ENCODE assay signal across 14 mouse cellular contexts in the genomic region with DNA sequence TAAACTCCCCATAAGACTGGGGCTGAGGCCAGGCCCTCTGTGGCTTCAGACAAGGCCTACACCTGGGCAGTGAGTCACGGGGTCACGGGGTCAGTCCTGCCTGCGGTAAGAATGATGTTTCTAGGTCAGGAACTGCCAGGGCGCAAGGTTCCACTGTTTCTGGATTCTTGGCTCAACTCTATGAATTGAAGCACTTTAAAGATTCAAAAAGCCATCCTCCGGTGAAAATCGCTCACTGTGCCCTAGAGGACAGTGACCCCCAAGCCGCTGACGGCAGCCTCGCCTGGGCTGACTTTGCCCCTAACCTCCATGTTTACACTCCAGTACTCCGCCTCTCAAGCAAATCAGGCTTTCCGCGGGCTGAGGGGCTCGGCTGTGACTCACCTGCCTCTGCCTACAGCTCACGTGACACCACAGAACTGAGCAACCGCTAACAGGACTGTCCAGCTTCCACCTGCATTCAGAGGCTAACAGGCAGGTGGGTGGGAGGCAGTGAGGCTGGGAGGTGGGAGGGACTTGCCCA. TPM values are rescaled to one million over a fixed set of nuclear protein-coding genes. Genes with fewer than 3 reads are reported as not detected.
DNase-seq lines count a peak whose midpoint lies in the region; ATAC-seq and TF ChIP-seq lines count a peak whose summit lies in the region.
"Had no signal": no experiment of that assay in that cellular context is flagged by ENCODE, and none has a peak within 500 bp of the region (broad histone marks: within the 10 kb centered on the region; RNA-seq: fewer than 3 reads in every experiment).

No protein-coding gene starts in this region.

- peak overlapping the region; percentile 58; the same call in 1 of the 2 replicates for H3K27ac ChIP-seq in hindbrain, embryonic 13.5 days
- H3K27ac ChIP-seq in hindbrain, postnatal 0 days, result no peak overlapping the region
- no peak overlapping the region for H3K27ac ChIP-seq in kidney, postnatal 0 days
- H3K27ac ChIP-seq in midbrain, embryonic 14.5 days (replicated peaks; ENCODE audit: low read depth, low read length), result peak overlapping the region; percentile 95
- H3K27ac ChIP-seq in thymus, adult 2 months (ENCODE audit: control insufficient read depth, insufficient read depth, low read length), result no peak overlapping the region
- H3K27ac ChIP-seq: heart, adult 2 months had no signal

- peaks cover 62% of the 10 kb centered on the region for H3K4me1 ChIP-seq in hindbrain, embryonic 13.5 days (replicated peaks)
- H3K4me1 ChIP-seq in hindbrain, postnatal 0 days (ENCODE audit: insufficient read depth, low read length), result peaks cover 13% of the 10 kb centered on the region
- H3K4me1 ChIP-seq in kidney, postnatal 0 days (replicated peaks; ENCODE audit: insufficient read depth, low read length), result peaks cover 3% of the 10 kb centered on the region; the same call in 1 of the 2 replicates
- peaks cover 60% of the 10 kb centered on the region for H3K4me1 ChIP-seq in midbrain, embryonic 14.5 days (ENCODE audit: control insufficient read depth, insufficient read depth, low read length)
- H3K4me1 ChIP-seq in thymus, adult 2 months (replicated peaks; ENCODE audit: control insufficient read depth, insufficient read depth, low read length), result no peaks in the 10 kb centered on the region

- H3K36me3 ChIP-seq in hindbrain, embryonic 13.5 days, result peaks cover 22% of the 10 kb centered on the region
- 0 out of 2 replicates have a peak, but pooled peaks cover 9% of the 10 kb centered on the region for H3K36me3 ChIP-seq in hindbrain, postnatal 0 days (ENCODE audit: insufficient read depth, low read length)
- no peaks in the 10 kb centered on the region for H3K36me3 ChIP-seq in kidney, postnatal 0 days (ENCODE audit: insufficient read depth, low read length)
- peaks cover 19% of the 10 kb centered on the region; the same call in 1 of the 2 replicates for H3K36me3 ChIP-seq in midbrain, embryonic 14.5 days (ENCODE audit: control insufficient read depth, insufficient read depth, low read length)
- no peaks in the 10 kb centered on the region for H3K36me3 ChIP-seq in thymus, adult 2 months (ENCODE audit: control insufficient read depth, insufficient read depth, low read length)

- no peaks in the 10 kb centered on the region for H3K9me3 ChIP-seq in hindbrain, embryonic 13.5 days
- no peaks in the 10 kb centered on the region for H3K9me3 ChIP-seq in hindbrain, postnatal 0 days (ENCODE audit: low read length)
- H3K9me3 ChIP-seq in kidney, postnatal 0 days (replicated peaks; ENCODE audit: low read length), result no peaks in the 10 kb centered on the region
- H3K9me3 ChIP-seq in midbrain, embryonic 14.5 days (ENCODE audit: control insufficient read depth, low read length), result no peaks in the 10 kb centered on the region

- no peak for DNase-seq in hindbrain, postnatal 0 days (ENCODE audit: low spot score)
- peak; percentile 60 for DNase-seq in brain, adult 2 months (ENCODE audit: low read depth, low spot score)
- DNase-seq in kidney, postnatal 0 days (ENCODE audit: low spot score), result peak; percentile 37
- DNase-seq in midbrain, embryonic 14.5 days, result no peak
- DNase-seq in thymus, adult 2 months, result no peak
- DNase-seq in heart, postnatal 14 days, result no peak
- no peak for DNase-seq in embryo, embryonic 11 days
- DNase-seq: cerebellum, postnatal 25 days; heart, adult 2 months had no signal

- H3K4me2 ChIP-seq in hindbrain, embryonic 13.5 days, result no peak overlapping the region
- H3K4me2 ChIP-seq in hindbrain, postnatal 0 days (ENCODE audit: low read depth, low read length), result no peak overlapping the region
- H3K4me2 ChIP-seq in kidney, postnatal 0 days (ENCODE audit: low read length), result peak overlapping the region; percentile 18; the same call in 1 of the 2 replicates
- H3K4me2 ChIP-seq in midbrain, embryonic 14.5 days (ENCODE audit: low read length), result no peak overlapping the region

- WGBS in hindbrain, embryonic 13.5 days, result 51% methylated on average over 15 of the region's 15 CpGs
- 58% methylated on average over 15 of the region's 15 CpGs for WGBS in hindbrain, postnatal 0 days
- 30% methylated on average over 15 of the region's 15 CpGs for WGBS in kidney, postnatal 0 days
- 61% methylated on average over 15 of the region's 15 CpGs for WGBS in midbrain, embryonic 14.5 days
- 78% methylated on average over 15 of the region's 15 CpGs for WGBS in thymus, adult 2 months

- ATAC-seq in hindbrain, embryonic 13.5 days (ENCODE audit: low FRiP score), result no peak
- no peak for ATAC-seq in hindbrain, postnatal 0 days
- ATAC-seq in kidney, postnatal 0 days (replicated peaks; ENCODE audit: low FRiP score, low read depth), result peak; percentile 86
- ATAC-seq in midbrain, embryonic 14.5 days (ENCODE audit: low FRiP score, low TSS enrichment), result no peak
- ATAC-seq: forebrain, embryonic 14.5 days; hindbrain, embryonic 16.5 days had no signal

- TF ChIP-seq POLR2A in thymus, adult 2 months (IDR thresholded peaks at IDR 0.05; ENCODE audit: control insufficient read depth, extremely low read depth, insufficient read depth, low read length, poor library complexity), result no peak

- H3K9ac ChIP-seq in hindbrain, embryonic 13.5 days, result no peak overlapping the region
- H3K9ac ChIP-seq in hindbrain, postnatal 0 days (replicated peaks; ENCODE audit: low read length), result no peak overlapping the region
- no peak overlapping the region for H3K9ac ChIP-seq in kidney, postnatal 0 days (ENCODE audit: low read depth, low read length)
- H3K9ac ChIP-seq in midbrain, embryonic 14.5 days (replicated peaks; ENCODE audit: low read length), result no peak overlapping the region

- H3K4me3 ChIP-seq in hindbrain, embryonic 13.5 days, result no peak overlapping the region
- H3K4me3 ChIP-seq in hindbrain, postnatal 0 days (ENCODE audit: low read length), result no peak overlapping the region
- H3K4me3 ChIP-seq in kidney, postnatal 0 days (replicated peaks; ENCODE audit: low read depth, low read length), result no peak overlapping the region
- no peak overlapping the region for H3K4me3 ChIP-seq in midbrain, embryonic 14.5 days (replicated peaks; ENCODE audit: low read depth, low read length)
- no peak overlapping the region for H3K4me3 ChIP-seq in thymus, adult 2 months (ENCODE audit: control insufficient read depth, insufficient read depth, low read length)
- H3K4me3 ChIP-seq: heart, adult 2 months had no signal

- TF ChIP-seq CTCF in hindbrain, postnatal 0 days (IDR thresholded peaks at IDR 0.05; ENCODE audit: low read depth), result no peak
- no peak for TF ChIP-seq CTCF in kidney, postnatal 0 days (IDR thresholded peaks at IDR 0.05; ENCODE audit: low read depth)
- no peak for TF ChIP-seq CTCF in thymus, adult 2 months (IDR thresholded peaks at IDR 0.05; ENCODE audit: borderline replicate concordance, control insufficient read depth, extremely low read depth, insufficient read depth, low read length, poor library complexity)

- no peaks in the 10 kb centered on the region for H3K27me3 ChIP-seq in hindbrain, embryonic 13.5 days
- no peaks in the 10 kb centered on the region for H3K27me3 ChIP-seq in hindbrain, postnatal 0 days (ENCODE audit: insufficient read depth, low read length)
- H3K27me3 ChIP-seq in kidney, postnatal 0 days (ENCODE audit: insufficient read depth, low read length), result no peaks in the 10 kb centered on the region
- H3K27me3 ChIP-seq in midbrain, embryonic 14.5 days (ENCODE audit: control insufficient read depth, insufficient read depth, low read length), result no peaks in the 10 kb centered on the region
- no peaks in the 10 kb centered on the region for H3K27me3 ChIP-seq in thymus, adult 2 months (ENCODE audit: control insufficient read depth, insufficient read depth, low read length)

- intact Hi-C loops in heart, postnatal 14 days (cut with DNase I), result no loop called here

RNA-seq across cellular contexts. Expression of gene Cntn2, which starts 43.7 kb away (rescaled TPM):
- 57.6 and 67.5 TPM in 2 replicates for polyA plus RNA-seq in hindbrain, embryonic 13.5 days (2015; fragmentation: Nextera tagmentation; extraction: Ambion mirVana)
- 67.6 and 84.0 TPM in 2 replicates for total RNA-seq in hindbrain, postnatal 0 days (2014; rRNA removed)
- polyA plus RNA-seq in hindbrain, postnatal 0 days (2015; fragmentation: Nextera tagmentation; extraction: Ambion mirVana), result 17.7 and 19.2 TPM in 2 replicates
- 0.13 TPM in 2 replicates for polyA plus RNA-seq in kidney, postnatal 0 days (2015; fragmentation: Nextera tagmentation; extraction: Ambion mirVana)
- polyA plus RNA-seq in midbrain, embryonic 14.5 days (2014; fragmentation: Nextera tagmentation; extraction: Ambion mirVana), result 36.9 and 65.3 TPM in 2 replicates
- 0.80 and 0.91 TPM in 2 replicates for polyA plus RNA-seq in thymus, adult 2 months (2012; rRNA removed)
- total RNA-seq in heart, postnatal 14 days (2021), result 1 to 10 TPM; 3.5 to 4.6 TPM
- total RNA-seq: monocyte, adult 5-6 weeks had no signal
- polyA plus RNA-seq: C2C12 had no signal

Comparison
In these comparisons a context has a peak if more than half of its experiments do, and no peak if none do; other contexts are left out.
1. H3K27ac ChIP-seq: peak in hindbrain, embryonic 13.5 days (single experiment) and midbrain, embryonic 14.5 days (single experiment); none in hindbrain, postnatal 0 days (single experiment), kidney, postnatal 0 days (single experiment) and thymus, adult 2 months (single experiment).
2. DNase-seq: peak in brain, adult 2 months (single experiment) and kidney, postnatal 0 days (single experiment); none in hindbrain, postnatal 0 days (single experiment), midbrain, embryonic 14.5 days (single experiment), thymus, adult 2 months (single experiment), heart, postnatal 14 days (0 of 2) and embryo, embryonic 11 days (single experiment).